Mouse (Mus musculus): Measurements from ENCODE around the gene Pld6.

- TF ChIP-seq E2F4 (IDR thresholded peaks at IDR 0.05; ENCODE audit: insufficient read depth) (no peak), POLR2A (IDR thresholded peaks at IDR 0.05; ENCODE audit: insufficient read length, low read depth) (no peak), CEBPB (IDR thresholded peaks at IDR 0.05; ENCODE audit: insufficient read depth, poor library complexity, severe bottlenecking) (no peak), MAX (IDR thresholded peaks at IDR 0.05; ENCODE audit: low read depth) (no peak), TCF12 (IDR thresholded peaks at IDR 0.05; ENCODE audit: insufficient read depth, poor library complexity, severe bottlenecking) (no peak), REST (IDR thresholded peaks at IDR 0.05; ENCODE audit: insufficient read depth, insufficient read length) (no peak), TCF3 (IDR thresholded peaks at IDR 0.05; ENCODE audit: insufficient read length, low read depth) (no peak), SRF (IDR thresholded peaks at IDR 0.05; ENCODE audit: control insufficient read depth, insufficient read length, low read depth) (no peak), USF1 (IDR thresholded peaks at IDR 0.05; ENCODE audit: low read depth) (no peak), POLR2AphosphoS2 (IDR thresholded peaks at IDR 0.05; ENCODE audit: insufficient read length, low read depth) (no peak)
Observed at GRCm38 (mm10) chr11:59801881-59802280, 14.4 kb upstream of the Pld6 start.
